Mouse (Mus musculus): Measurements from ENCODE around the gene Vps26c.

Gene Vps26c

DNA sequence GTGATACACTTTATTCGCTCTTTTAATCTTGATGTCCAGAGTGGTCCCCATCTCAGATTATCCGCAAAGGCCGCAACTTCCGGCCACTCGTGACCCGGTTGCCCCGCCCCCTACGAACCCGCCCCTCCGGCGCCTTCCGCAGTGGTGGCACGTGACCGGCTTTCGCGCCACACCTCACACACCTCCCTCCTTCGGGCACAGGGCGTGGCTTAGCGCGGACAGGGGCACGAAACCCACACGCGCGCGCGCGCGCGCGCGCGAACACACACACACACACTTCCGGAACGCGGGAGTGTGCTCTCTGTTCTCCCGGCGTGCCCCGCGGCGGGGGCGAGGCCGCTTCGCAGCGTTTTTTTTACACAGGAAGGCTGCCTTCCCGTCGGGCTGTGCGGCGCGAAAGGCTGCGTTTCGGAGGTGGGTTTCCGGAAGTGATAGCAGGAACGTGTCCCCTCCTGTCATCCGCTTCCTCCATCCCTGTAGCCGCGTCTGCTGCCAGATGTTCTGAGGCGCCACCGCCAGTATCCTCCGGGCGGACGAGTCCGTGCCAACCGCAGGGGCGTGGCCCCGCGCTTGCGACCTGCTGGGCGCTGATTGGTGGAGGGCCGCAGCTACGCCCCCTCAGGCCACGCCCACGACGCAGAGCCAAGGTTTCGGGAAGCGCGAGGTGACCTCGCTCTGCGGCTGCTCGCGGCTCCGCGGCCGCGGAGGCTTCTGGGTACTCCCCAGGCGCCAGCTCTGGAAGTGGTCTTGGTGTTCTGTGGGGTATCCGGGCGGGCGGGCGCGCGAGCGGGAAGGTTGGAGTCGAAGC, at the start of gene Vps26c:
Gene Vps26c (minus strand): TSS at position 487 of the 808 bp plus-strand sequence.
- peak; percentile 92 to 96 for DNase-seq (ENCODE audit: low read depth in 1 of 2, low spot score in 2 of 2)

GRCm38 (mm10) chr16:94575757-94576156, 49.1 kb upstream of the Vps26c start:
- no peak for DNase-seq (ENCODE audit: low read depth in 1 of 2, low spot score in 2 of 2)

DNA sequence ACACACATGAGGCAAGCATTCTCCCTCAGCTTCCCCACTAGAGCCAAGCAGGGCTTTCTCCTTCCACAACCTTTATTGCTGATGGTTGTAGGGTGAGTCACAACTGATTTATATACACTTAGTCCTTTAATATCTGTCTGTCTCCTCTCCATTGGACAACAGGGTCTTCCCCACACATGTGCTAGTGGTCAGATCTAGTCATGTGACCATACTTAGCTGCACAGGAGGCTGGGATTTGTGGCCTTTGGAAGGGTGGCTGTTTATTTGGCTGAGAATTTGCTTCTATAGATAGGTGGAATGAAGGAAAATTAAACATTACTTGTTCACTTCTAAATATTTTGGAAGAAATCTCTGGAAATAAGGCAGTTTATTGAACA, 48.1 kb upstream of the Vps26c start:
- DNase-seq (ENCODE audit: low read depth in 1 of 2, low spot score in 2 of 2): no peak

DNA sequence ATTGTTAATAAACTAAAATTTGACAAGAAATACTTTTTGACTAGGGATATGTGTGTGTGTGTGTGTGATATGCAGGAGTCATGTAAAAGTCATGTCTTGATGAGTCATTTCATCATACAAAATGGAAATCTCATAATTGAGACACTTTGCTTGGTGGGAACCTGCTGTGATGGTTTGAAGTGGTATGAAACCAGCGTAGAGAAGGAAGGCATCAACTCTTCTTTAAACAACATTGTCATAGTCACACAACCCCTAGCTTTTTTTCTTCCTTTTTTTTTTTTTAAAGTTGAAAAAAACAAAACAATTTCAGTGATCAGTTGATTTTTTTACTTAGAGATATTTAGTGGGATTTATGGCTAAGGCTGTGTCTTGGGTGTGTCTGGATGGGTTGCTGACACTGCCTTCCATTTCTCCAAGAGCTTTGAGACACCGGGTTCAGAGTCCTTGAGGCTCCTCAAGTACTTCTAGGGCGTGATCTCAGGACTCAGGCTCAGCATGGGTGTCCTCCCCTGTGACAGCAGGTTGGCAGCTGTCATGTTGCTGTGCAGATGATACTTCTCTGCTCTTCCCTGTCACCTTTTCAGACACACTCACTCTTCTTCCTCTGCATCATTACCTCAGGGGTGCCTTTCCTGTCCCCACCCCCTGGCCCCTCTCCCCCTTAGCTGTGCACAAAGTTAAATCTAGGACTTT, 47.5 kb upstream of the Vps26c start:
- DNase-seq (ENCODE audit: low read depth in 1 of 2, low spot score in 2 of 2): no peak

DNA sequence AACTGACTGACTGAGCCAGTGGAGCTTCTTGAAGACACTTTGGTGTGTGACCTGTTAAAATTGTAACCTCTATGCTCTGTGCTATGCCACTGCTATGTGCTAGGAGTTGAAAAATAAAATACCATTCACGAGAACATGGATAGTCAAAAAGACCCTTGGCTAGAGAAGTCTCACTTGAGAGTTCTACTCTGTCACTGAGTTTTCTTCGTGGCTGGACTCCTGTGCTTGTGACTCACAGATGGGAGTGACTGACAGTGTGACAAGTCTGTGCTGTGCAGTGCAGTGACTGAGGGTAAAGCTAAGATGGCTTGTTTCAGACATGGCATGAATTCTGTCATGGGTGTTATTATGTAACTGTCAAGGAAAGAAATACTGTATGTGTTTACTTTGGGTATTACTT, 45.8 kb upstream of the Vps26c start:
- DNase-seq (ENCODE audit: low read depth in 1 of 2, low spot score in 2 of 2): no peak

GRCm38 (mm10) chr16:94571111-94571993, 44.7 kb upstream of the Vps26c start:
- DNase-seq (ENCODE audit: low read depth in 1 of 2, low spot score in 2 of 2): no peak

- peak in 1 of 2 experiments; percentile 36 for DNase-seq (ENCODE audit: low read depth in 1 of 2, low spot score in 2 of 2)
Measured at GRCm38 (mm10) chr16:94570361-94571041, 43.9 kb upstream of the Vps26c start.

DNA sequence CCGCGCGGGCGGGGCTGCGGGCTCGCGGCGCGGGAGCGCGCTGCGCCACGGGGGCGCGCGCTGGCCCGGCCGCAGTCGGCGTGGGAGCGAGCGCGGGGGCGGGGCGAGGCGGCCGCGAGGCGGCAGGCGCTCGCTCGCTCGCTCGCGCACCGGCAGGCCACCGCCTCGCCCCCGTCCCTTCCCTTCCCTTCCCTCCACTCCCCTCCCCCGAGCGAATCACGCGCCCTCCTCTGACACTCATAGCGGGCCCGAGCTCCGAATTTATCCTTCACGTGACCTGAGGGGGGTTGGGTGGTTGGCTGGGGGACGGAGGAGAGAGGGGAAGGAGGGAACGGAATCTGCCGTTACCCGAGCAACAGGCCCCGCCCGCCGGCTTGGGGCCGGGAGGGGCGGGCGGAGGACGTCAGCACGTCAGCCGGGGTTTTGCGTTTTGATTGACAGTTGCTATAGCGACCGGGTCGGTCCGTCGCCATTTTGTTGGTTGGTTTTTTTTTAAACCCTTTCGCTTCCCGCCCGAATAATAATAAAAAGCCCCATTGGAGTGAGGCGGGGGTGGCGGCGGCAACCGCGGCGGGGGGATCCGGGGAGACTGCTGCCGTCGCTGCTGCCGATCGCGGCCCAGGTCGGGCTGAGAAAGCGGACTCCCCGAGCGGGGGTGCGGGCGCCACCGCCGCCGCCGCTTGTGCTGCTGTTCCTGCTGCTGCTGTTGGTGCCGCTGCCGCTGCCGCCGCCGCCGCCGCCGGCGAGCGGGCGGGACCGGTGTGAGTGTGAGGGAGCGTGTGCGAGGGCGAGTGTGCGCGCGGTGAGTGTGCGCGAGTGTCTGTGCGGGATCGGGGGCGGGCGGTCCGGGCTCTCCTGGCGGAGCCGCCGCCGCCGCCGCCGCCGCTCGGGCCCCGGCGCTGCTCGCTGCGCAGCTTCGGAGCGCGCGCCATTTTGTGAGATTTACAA, 42.9 kb upstream of the Vps26c start, which contains the start of gene Dyrk1a:
Gene Dyrk1a (plus strand): TSS at position 782 of the 948 bp plus-strand sequence.
- DNase-seq (ENCODE audit: low read depth in 1 of 2, low spot score in 2 of 2): peak; percentile 96 to 98

- no peak for DNase-seq (ENCODE audit: low read depth in 1 of 2, low spot score in 2 of 2)
Measured at GRCm38 (mm10) chr16:94568335-94569228, 42.0 kb upstream of the Vps26c start.

GRCm38 (mm10) chr16:94567751-94568150, 41.1 kb upstream of the Vps26c start:
- no peak for DNase-seq (ENCODE audit: low read depth in 1 of 2, low spot score in 2 of 2)

DNA sequence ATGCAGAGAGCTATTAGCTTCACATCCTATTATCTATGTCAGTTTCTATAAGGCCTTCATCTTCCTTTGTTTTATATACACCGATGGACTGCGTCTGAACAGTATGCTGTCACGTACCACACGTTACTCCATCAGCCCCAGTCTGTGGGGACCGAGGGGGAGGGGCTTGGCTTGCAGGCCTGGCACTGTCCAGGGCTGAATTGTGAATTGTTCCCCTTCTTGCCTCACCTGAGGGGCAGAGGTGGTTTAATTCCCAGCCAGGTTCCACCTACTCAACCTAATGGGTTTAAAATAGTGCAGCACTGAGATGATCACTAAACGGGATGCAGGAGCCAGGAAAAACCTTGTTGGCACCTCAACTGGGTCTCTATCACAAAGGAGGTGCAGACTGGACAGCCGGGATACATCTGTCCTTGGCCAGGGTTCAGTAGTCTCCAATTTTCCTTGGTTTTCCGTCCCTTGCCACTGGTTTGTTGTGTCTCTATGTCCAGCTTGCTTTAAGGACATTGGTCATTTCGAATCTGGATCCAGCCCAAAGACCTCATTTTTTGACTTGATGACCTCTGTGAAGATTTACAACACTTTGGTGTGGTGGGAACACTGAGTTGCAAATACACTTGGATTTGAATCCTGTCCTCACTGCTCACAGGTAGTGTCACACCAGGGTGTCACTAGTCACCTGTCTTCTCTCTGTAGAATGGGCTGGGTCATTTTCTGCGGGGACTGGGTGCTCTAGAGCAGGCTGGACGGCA, 40.4 kb upstream of the Vps26c start:
- no peak for DNase-seq (ENCODE audit: low read depth in 1 of 2, low spot score in 2 of 2)

- DNase-seq (ENCODE audit: low read depth in 1 of 2, low spot score in 2 of 2): no peak
Measured at GRCm38 (mm10) chr16:94566124-94566523, 39.5 kb upstream of the Vps26c start.

- no peak for DNase-seq (ENCODE audit: low read depth in 1 of 2, low spot score in 2 of 2)
Measured at GRCm38 (mm10) chr16:94560618-94561017, 34.0 kb upstream of the Vps26c start.

GRCm38 (mm10) chr16:94559782-94560181, 33.2 kb upstream of the Vps26c start:
- DNase-seq (ENCODE audit: low read depth in 1 of 2, low spot score in 2 of 2): no peak

DNA sequence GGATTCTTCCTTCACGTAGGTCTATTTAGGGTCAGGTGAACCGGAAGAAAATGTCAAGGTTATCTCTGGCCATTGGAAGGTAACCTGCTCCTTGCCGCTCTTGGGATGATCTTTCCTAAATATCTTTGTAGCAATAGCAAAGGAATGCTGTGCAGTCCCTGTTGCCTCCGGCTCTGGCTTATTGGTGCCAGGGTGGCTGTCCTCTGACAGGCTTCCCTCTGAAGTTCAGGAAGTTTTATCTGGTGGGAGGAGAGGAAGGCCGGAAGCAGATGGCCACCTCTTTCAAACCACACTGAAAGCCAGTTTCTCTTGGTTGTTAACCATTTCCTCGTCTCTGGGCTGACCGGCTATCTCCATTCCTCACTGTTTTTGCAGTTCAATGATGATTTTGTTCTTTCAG, 32.7 kb upstream of the Vps26c start:
- no peak for DNase-seq (ENCODE audit: low read depth in 1 of 2, low spot score in 2 of 2)

DNA sequence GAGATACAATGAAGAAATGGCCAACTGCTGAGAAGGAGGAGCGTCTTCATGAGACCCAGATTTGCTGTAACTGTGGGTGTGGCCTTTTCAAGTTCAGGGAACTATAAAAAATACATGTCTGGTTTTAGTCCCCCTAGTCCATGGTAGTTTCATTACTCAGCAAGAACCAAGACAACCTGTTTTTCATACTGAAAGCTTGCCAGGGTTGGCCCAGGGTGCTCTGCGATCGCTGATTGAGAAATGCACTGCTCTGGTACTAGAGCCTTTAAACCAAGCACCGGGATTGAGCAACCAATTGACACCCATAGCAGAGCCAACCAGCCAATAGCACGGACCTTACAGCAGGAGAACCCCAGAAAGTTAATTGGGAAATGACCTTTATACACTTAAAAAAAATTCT, 29.6 kb upstream of the Vps26c start:
- peak; percentile 16 to 58 for DNase-seq (ENCODE audit: low read depth in 1 of 2, low spot score in 2 of 2)

- no peak for DNase-seq (ENCODE audit: low read depth in 1 of 2, low spot score in 2 of 2)
Measured at GRCm38 (mm10) chr16:94555346-94555745, 28.7 kb upstream of the Vps26c start.

DNA sequence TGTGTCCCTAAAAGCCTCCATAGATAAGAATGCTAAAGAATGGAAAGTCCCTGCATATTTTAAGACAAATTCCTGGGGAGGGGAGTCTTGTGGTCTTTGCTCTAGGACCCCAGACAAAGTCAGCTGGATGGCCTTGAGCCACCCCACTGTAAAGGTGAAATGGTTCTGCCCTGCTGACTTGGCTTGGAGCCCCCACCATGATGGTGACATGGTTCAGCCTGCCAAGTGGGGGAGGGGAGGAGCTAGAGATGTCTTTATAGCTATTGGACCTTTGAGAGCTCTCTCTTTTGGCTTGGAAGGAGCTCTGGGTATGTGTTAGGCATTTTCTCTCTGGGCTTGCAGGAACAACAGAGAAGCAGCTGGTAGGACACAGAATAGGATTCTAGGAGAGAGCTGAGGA, 25.3 kb upstream of the Vps26c start:
- DNase-seq (ENCODE audit: low read depth in 1 of 2, low spot score in 2 of 2): no peak

Measured in monocyte, adult 2 months (primary cell).